Mouse (Mus musculus): ENCODE measurements around the gene Aox3.
A peak's percentile ranks its signal among the peaks of the same experiment; 100 is the strongest.

Aox3 gene

GRCm38 (mm10) chr1:58105685-58106084 lies 7.2 kb upstream of the Aox3 start:
- DNase-seq (ENCODE audit: low spot score in 2 of 2): no peak

DNA sequence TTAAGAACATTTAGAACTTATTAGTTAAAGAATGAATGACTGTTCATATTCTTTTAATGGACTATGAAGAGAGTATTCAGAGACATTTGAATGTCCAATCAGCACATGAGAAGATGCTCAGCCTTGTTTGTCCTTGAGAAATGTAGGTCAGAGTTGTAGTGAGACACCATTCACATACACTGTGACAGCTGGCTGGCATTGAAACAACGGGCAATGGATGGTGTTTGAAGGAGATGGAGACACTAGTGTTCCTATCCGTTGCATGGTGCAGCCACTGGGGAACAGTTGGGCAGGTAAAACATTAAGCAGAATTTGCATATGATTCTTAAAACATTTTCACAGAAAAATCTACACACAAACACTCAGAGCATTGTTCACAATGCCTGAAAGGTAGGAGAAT lies 5.9 kb upstream of the Aox3 start:
- no peak for DNase-seq (ENCODE audit: low spot score in 2 of 2)

DNA sequence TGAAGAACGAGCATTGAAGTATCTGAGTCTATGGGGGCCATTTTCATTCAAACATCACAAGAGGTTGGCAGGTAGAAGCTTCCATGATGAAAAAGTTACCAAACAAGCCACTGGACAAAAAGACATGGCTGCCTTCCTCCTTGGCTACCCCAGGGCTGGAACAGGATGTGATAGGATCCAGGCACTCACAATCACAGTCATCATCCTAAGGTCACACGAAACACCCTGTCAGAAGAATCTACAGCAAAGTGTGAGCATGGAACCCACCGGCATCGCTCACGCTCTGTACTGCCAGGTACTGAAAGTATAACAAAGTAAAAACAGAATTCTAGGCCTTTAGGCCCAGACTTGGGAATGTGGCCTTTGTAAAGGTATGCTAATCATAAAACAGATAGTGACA lies 2.7 kb upstream of the Aox3 start:
- DNase-seq (ENCODE audit: low spot score in 2 of 2): no peak

- no peak for DNase-seq (ENCODE audit: low spot score in 2 of 2)
Observed at GRCm38 (mm10) chr1:58111315-58111714, 1.6 kb upstream of the Aox3 start.

DNA sequence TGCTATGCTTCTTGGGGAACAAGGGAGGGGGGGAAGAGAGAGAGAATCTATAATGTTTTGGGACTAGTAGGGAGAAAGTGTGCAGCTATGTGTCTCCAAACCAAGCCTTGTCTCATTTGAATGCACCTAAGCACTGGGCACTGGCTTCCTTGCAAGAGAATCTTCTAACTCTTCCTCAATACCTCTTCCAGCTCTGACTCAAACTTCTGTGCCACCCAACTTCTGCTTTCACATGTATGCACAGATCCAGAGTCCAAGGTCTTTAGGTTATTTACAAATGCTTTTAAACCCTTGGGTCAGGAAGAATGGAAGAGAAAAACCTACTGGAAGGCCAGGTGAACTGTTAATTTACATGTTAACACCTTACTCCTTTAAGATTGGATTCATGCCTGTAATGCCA lies 511 bp downstream of the Aox3 start:
- no peak for DNase-seq (ENCODE audit: low spot score in 2 of 2)

DNA sequence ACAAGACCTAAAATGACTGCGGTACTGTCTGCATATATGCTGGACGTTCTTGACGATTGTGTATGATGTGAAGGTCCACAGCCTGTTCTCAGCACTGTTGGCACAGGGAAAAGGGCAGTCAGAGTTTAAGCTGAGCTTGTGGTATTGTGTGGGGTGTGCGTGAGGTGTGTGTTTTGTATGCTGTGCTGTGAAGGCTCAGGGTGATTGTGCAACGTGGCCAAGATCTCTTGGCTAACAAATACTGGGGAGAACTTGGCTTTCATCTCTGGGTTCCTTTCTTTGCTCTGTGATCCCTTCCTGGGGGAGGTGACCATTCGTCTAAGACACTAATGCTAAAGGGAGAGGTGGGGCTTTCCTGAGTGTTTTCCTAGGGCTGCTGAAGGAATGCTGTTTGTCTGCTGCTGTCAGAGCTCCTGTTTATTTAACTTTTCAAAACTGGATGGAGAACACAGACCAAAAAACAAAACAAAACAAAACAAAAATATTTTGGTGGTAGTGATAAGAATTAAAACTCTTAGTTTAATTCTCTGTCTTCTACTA lies 1.2 kb downstream of the Aox3 start:
- no peak for DNase-seq (ENCODE audit: low spot score in 2 of 2)

DNA sequence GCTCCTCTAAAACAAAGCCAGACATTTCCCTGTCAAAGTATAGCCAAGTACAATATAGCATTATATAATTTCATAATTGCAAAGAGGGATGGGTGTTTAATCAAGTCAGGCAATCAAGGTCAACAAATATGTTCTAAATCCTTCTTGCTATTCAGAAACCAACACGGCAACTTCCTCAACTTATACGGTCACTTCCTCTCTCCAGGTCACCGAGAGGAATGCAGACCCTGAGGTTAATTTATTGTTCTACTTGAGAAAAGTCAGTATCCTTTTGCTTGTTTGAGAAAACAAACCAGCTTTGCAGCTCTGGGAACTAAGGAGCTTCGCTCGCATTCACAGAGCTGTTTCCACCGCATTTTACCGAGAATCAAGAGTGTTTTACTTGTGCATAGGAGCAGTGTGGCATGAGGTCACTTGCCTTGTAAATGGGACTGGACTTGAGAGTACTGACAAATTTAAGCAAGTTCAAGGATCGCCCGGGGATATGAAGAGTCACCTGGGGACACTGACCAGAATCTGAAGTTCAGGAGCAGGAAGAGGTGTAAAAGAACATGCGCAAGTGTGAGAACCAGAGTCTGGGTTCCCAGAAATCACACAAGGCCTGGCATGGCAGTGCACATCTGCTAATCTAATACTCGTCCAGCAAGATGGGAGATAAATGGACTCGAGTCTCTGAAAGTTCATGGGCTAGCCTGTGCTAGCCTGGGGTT lies 1.9 kb downstream of the Aox3 start:
- no peak for DNase-seq (ENCODE audit: low spot score in 2 of 2)

DNA sequence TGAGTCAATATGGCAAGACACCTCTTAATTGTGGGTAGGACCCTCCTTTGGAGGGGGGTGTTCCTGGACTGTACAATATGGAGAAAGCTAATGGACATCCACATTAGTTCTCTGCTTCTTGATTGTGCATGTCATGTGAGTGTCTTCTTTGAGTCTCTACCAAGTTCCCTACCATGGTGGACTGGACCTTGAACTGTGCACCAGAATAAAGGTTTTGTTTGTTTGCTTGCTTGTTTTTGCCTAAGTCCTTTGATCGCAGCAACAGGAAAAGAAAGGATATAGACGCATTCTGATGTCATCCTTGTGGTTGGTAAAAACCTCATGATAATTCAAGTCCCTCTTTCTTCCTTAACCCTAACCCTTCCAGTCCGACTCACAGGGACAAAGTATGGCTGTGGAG lies 5.3 kb downstream of the Aox3 start:
- DNase-seq (ENCODE audit: low spot score in 2 of 2): no peak

- no peak for DNase-seq (ENCODE audit: low spot score in 2 of 2)
Observed at GRCm38 (mm10) chr1:58124901-58125300, 12.0 kb downstream of the Aox3 start.

DNA sequence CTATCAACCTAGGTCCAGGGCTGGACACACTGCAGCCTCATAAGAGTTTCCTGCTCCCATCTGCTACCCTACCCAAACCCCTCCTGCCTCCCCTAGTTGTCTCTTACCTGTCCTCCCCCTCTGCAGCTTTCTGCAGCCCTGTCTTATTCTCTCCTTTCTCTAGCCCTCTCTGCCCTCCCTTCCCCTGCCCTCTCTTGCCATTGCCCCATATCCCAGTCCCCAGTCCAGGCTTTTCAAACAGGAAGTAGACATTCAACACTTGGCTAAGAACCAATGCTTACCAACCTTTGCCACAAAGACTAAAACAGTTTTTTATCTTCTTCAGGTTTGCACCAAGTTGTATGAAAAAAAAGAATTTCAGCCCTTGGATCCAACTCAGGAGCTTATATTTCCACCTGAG lies 25.0 kb downstream of the Aox3 start:
- no peak for DNase-seq (ENCODE audit: low spot score in 2 of 2)

DNA sequence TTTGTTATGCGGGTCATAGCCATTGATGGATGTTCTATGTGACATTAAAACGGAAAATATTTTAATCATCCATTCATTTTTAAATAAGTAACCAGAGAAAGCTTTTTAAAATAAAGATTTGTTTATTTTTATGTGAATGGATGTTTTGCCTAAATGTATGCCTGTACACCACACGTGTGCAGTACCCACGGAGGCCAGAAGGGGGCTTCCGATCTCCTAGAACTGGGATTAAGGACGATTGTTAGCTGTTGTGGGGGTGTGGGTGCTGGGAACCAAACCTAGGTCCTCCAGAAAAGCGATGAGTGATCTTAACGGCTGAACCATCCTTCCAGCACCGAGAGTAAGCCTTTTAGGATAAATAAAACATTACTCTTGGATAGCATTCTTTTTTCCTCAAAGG lies 26.1 kb downstream of the Aox3 start:
- DNase-seq (ENCODE audit: low spot score in 2 of 2): no peak

DNA sequence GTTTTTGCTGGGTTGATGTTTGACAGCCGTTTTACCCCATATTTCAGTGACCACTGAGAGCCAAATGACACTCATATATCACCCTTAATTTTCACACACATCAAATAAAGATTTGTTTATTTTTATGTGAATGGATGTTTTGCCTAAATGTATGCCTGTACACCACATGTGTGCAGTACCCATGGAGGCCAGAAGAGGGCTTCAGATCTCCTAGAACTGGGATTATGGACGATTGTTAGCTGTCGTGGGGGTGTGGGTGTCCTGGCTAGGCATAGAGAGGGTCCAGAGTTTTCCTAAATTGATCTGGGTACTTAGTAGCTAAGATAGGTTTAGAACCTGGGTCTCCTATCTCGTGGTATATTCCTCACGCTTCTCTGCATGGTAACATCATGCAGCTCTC lies 27.7 kb downstream of the Aox3 start:
- no peak for DNase-seq (ENCODE audit: low spot score in 2 of 2)

DNA sequence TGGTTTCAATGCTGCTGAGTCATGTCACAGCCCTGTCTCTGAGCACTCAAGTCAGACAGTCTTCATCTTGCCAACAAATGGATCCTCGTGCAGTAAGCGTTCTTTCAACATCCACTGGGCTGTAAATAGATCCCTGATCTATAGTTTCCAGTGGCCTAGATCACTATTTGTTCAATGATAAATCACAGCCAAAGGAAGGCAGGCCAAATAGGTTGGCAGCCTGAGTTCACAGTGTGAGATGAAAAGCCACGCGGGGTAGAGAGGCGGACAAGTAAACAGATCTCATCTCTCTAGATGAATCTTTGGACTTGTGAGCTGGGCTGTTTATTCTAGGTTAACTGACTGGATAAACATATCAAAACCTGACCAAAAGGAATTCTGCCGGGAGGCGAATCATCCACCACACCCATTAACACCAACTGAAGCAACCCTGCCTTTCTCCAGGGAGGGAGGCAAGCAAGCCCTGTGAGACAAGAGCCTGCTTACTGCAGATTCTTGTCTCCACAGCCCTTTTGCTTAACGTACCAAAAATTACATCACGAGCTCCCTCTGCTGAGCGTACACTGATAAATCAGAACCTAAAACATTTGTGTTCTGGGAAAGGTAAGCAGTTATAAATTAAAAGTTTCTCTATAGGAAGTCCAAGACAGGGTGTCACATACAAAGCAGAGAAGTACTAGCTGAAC lies 31.6 kb downstream of the Aox3 start:
- peak in 1 of 2 experiments; percentile 39 for DNase-seq (ENCODE audit: low spot score in 2 of 2)

DNA sequence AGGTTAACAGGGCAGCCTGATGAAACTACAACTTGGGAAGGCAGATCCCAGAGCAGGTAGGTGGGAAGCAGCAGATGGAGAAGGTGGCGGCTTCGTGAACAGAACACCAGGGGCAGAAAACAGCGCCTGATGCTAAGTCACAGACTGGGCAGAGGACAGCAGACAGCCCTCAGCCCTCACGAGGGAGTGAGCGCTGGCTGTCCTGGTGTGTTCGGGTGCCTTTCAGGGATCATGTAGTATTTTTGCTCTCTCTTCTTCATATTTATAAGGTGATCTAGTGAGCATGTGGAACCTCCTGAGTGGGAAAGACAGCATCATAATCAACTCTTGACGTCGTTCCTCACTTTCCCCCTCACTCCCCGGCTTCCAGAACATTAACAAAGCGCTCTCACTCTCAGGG lies 33.1 kb downstream of the Aox3 start:
- DNase-seq (ENCODE audit: low spot score in 2 of 2): no peak

GRCm38 (mm10) chr1:58147776-58148175 lies 34.8 kb downstream of the Aox3 start:
- DNase-seq (ENCODE audit: low spot score in 2 of 2): no peak

DNA sequence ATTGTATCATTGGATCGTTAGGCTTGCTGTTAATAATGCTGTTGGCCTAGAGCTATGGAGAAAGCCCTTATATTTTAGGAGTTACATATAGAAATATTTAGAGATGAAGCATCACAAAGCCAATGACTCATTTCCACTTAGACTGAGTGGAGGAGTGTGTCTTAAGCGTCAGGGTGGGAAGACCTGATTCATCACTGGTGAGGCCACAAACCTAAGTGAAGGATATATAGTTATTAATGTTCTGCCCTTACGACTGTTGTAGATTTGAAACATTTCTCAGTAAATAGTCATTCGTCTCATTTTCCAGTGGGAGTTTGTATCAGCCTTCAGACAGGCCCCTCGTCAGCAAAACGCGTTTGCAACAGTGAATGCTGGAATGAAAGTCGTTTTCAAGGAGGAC lies 39.3 kb downstream of the Aox3 start:
- DNase-seq (ENCODE audit: low spot score in 2 of 2): no peak

DNA sequence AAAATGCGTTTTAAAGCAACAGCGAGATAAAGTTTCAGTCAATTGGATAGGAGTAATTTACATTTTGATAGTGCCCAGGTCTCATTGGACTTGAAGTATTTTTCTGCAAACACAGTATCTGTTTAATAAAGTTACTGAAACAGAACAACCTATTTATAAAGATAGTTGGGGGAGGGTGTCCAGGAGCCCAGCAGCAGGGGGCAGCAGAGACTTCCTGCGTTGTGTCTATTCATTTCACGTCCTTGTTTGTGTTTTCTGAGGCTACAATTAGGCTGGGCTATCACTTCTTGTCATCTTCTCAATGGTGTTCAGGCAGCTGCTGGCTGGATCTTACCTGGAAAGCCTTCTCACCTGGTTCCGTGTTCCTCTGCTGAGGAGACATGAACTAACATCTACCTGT lies 43.8 kb downstream of the Aox3 start:
- no peak for DNase-seq (ENCODE audit: low spot score in 2 of 2)

- no peak for DNase-seq (ENCODE audit: low spot score in 2 of 2)
Observed at GRCm38 (mm10) chr1:58169893-58170292, 57.0 kb downstream of the Aox3 start.

DNA sequence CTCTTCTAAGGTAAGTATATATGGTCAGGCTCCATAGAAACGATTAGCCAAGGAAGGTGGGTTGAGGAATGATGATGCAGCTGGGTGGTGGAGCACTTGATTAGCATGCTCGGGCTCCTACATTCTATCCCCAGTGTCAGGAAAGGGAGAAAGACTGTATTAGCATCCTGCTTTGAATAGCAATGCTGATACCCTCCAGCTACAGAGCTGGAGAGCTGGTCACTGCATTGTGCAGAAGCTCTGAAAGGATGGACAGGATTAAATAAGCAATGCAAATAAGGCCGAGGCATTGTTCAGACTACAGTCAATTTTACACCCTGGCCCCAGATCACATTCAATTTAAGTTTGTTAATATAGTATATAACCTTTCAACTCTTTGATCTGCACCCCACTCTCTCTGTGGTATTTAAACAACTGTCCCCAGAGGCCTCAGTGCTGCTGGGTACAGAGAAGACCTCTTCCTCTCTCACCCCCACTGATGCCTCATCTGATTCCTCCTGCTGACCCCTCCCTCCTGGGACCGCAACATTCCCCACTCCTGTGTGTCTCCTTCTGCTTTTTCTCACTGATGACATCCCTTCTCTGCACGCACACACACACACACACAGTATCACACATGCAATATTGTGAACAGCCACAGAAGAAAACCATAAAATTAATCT lies 75.7 kb downstream of the Aox3 start:
- DNase-seq (ENCODE audit: low spot score in 2 of 2): no peak

- no peak for DNase-seq (ENCODE audit: low spot score in 2 of 2)
Observed at GRCm38 (mm10) chr1:58194317-58194716, 81.4 kb downstream of the Aox3 start.

DNA sequence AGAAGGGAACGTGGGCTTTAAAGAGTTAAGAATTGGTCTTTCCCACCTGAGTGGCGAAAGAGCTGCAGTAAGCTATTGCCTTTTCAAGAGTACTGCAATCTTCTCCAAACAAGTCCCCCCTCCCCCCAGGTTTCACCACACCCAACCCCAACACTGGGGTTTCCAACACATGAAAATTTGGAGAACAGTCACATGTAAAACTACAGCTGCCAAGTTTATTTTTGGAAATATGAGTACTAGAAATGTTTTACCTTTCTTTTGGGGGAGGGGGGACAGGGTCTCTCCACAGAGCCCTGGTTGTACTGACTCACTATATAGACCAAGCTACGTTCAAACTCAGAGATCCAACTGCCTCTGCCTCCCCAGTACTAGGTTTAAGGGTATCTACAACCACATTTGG lies 82.1 kb downstream of the Aox3 start:
- DNase-seq (ENCODE audit: low spot score in 2 of 2): no peak

GRCm38 (mm10) chr1:58195541-58195940 lies 82.6 kb downstream of the Aox3 start:
- DNase-seq (ENCODE audit: low spot score in 2 of 2): no peak

DNA sequence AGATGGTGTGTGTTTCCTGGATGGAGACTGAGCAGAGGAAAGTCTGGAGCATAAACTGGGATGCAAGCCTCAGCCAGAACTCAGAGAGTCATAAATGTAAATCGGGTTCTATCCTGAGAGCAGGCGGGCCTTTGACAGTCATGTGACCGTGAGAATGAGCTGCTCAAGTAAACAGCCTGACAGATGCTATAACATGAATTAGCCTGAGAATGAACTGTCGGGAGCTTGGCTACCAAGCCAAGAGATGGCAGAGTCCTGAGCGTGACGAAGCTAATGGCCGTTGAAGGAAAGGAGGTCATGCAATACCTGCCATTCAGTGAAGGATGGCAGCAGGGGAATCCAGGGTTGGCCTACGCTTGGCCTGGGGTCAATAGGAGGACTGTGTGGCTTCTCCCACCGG lies 84.1 kb downstream of the Aox3 start:
- no peak for DNase-seq (ENCODE audit: low spot score in 2 of 2)

Measured in right cerebral cortex, postnatal 36 days (tissue).